Mouse (Mus musculus): ENCODE measurements around the gene Kcnma1.

Gene Kcnma1

GRCm38 (mm10) chr14:23357529-23358278 is 656.6 kb downstream of the Kcnma1 start:
- no peak for DNase-seq (ENCODE audit: low spot score in 2 of 2)

DNA sequence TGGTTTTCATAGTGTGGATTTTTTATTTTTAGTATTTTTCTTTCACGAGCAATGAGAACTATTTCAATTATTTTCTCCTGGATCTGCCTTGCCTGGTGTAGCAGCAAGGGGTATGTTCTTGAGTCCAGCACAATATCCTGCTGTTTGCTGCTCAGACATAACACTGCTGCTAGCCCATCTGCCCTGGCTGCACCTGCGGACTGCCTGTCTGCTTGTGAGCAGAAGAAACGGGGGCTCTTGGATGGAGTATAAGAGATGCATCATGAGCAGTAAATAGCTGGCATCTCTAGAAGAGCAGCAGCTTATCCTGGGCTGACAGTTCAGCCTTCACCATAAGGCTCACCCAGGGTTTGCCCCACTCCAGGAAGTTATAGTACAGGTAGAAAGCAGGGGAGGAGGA is 687.5 kb downstream of the Kcnma1 start:
- DNase-seq (ENCODE audit: low spot score in 2 of 2) = no peak

DNA sequence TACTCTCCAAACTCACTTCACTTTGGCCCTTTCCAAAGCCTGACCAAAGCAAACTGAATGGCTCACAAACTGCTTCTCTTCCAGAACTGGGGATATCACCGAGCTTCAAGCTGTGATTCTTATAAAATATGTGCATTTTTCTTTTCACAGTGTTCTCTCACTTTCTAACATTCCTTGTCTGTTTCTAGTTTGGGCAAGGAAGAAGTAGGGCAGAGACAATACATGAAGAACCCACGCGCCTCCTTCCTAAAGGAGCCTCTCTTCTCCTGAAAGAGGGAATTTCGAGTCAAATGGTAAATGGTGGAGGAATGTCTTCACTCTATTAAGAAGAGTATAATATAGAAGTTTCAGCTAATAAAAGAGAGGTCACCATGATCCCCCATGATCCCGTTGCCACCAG is 709.0 kb downstream of the Kcnma1 start:
- no peak for DNase-seq (ENCODE audit: low spot score in 2 of 2)

DNA sequence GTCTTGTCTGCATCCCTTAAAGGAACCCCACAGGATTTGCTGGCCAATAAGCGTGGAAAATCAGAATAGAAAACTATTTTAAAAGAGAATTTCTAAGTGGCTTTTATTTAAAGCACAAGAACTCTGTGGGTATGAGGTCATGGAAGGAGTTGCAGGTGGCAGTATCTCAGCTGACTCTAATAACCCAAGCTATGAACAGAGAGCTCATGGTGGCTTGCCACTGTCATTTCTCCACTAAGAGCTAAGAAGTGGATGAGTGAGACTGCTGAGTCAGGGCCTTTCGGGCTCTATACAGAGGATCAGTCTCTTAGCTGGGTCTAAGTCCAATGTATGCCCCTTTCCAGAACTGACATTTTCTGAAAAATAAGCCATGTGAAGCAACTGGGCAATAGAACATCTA is 713.8 kb downstream of the Kcnma1 start:
- no peak for DNase-seq (ENCODE audit: low spot score in 2 of 2)

GRCm38 (mm10) chr14:23290634-23291033 is 723.7 kb downstream of the Kcnma1 start:
- no peak for DNase-seq (ENCODE audit: low spot score in 2 of 2)

- DNase-seq (ENCODE audit: low spot score in 2 of 2) = no peak
These were observed 747.6 kb downstream of the Kcnma1 start for GRCm38 (mm10) chr14:23266554-23267309.

DNA sequence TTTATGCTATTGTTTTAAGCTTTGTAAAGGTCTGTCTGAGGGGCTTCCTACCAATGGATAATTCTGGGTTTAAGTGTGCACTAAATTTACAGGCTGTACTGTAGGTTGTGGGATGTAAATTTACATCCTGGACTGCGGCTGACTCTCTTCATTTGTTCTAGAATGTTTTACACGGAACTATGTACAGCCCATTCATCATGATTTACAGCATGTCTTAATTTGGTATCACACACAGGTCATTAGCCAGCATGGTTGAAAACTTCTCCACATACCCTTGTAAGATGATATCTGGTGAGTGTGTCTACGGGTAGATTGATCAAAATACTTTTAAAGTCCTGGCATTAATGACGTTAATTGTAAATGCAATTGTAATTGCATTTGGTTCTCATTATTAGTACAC is 761.1 kb downstream of the Kcnma1 start:
- no peak for DNase-seq (ENCODE audit: low spot score in 2 of 2)

DNA sequence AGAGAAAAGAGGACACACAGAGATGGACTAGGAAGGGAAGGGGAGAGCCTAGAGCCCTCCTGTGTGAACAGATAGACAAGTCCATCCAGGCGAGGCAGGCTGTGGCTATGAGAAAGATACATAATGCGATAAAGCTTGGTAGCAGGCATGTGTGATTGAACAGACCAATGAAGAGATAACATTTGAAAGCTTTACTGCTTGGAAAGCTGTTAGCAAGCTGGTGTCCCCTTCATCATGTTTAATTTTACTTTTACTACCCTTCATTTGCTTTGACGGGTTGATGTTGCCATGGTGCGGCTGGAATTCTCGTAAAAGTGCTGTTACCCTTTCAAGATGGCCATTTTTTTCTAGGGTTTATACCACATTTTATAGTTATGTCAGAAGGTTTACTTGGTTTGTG is 769.8 kb downstream of the Kcnma1 start:
- DNase-seq (ENCODE audit: low spot score in 2 of 2) = no peak

DNA sequence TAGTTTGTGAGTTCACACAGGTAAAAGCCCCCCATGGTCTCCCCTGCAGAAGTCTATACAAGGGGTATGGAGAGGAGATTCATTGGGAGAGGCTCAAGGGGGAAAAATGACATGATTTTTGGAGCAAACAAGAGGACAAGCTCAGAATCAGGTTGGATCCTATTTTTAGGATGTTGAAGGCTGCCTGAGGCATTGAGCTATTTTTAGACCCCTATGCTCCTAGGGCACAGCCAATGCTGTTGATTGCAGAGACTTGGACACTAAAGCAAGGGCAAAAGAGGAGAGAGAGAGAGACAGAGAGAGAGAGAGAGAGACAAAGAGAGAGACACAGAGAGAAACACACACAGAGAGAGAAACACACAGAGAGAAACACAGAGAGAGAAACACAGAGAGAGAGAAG is 770.4 kb downstream of the Kcnma1 start:
- no peak for DNase-seq (ENCODE audit: low spot score in 2 of 2)

All from right cerebral cortex, postnatal 10 days (tissue).